Mouse (Mus musculus): ENCODE measurements around the gene Arl3.

Gene Arl3

GRCm38 (mm10) chr19:46572951-46573937 lies at the start of gene Arl3, which contains the start of gene Sfxn2:
Gene Arl3 (minus strand): TSS chr19:46573198.
Gene Sfxn2 (plus strand): TSS chr19:46573365.
- peak; percentile 89 to 92 for DNase-seq

DNA sequence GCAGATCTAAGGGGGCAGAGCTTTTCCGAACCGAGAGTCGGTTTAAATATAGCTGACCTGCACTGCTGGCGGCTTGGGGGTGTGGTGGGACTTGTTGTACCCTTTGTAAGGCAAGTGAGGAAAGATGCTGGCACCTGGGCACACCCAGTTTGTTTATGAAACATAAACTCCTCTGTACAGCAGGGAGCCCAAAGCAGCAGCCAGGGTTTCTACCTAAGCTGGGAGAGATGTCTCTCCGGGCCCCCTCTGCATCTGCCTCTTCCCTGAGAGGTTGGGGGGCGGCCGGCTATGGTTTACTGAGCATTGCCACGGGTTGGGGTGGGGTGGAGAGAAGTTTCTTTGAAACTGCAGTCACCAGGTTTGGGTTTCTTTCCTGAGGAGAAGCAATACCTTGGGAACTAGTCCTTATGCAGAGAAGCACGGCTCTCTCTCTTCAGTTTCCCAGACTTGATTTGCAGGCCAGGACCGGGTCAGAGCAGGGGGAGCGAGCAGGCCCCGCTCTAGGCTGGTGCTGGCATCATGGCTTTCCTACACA lies 49.7 kb upstream of the Arl3 start:
- DNase-seq: no peak

GRCm38 (mm10) chr19:46621236-46622183 lies 48.5 kb upstream of the Arl3 start:
- no peak for DNase-seq

- no peak for DNase-seq
These were observed 47.2 kb upstream of the Arl3 start for GRCm38 (mm10) chr19:46620016-46620808.

- no peak for DNase-seq
These were observed 46.5 kb upstream of the Arl3 start for GRCm38 (mm10) chr19:46619518-46619917.

- no peak for DNase-seq
These were observed 46.0 kb upstream of the Arl3 start for GRCm38 (mm10) chr19:46619001-46619400.

GRCm38 (mm10) chr19:46618322-46618721 lies 45.3 kb upstream of the Arl3 start:
- no peak for DNase-seq

GRCm38 (mm10) chr19:46617361-46617760 lies 44.4 kb upstream of the Arl3 start:
- DNase-seq: no peak

GRCm38 (mm10) chr19:46616378-46616777 lies 43.4 kb upstream of the Arl3 start:
- DNase-seq: no peak

GRCm38 (mm10) chr19:46608158-46608557 lies 35.2 kb upstream of the Arl3 start:
- DNase-seq: no peak

- peak in 1 of 2 experiments; percentile 26 for DNase-seq
These were observed 34.4 kb upstream of the Arl3 start for GRCm38 (mm10) chr19:46607424-46607823.

DNA sequence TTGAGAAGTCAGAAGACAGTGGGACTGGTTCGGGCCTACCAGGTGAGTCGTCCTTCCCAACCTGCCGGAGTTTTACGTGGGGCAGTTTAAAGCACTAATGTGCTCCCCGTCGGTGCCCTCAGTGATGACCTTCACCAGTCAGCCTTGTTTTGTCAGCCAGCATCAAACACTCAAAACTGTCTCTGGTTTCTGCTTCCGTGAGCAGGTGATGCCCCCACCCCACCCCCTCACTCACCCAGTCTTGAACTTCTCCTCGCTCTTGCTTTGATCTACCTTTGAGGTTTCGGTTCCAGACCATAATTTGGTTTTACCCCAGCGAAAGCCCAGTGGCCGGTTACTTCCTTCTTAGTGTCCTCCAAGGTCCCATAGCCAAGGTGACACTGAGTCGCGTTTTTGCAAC lies 33.7 kb upstream of the Arl3 start:
- DNase-seq: no peak

GRCm38 (mm10) chr19:46602406-46602805 lies 29.4 kb upstream of the Arl3 start:
- DNase-seq: no peak

DNA sequence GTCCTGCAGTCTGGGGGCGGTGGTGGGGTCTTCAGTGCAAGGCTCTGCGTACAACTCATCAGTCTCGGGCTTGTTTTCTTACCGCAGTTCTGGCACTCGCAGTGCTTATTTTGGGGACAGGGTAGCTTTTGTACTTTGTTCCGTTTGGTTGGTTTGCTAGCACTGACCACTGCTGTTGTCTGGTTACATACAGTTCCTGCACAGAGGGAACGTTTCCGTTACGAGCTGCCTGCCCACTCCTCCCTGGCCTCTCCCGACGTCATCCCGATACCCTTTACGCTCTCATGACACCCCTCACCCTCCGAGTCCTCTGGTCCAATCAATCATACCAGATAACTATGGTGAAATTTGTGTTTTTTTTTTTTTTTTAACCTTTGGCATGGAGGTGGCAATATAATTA lies 28.5 kb upstream of the Arl3 start:
- DNase-seq: no peak

DNA sequence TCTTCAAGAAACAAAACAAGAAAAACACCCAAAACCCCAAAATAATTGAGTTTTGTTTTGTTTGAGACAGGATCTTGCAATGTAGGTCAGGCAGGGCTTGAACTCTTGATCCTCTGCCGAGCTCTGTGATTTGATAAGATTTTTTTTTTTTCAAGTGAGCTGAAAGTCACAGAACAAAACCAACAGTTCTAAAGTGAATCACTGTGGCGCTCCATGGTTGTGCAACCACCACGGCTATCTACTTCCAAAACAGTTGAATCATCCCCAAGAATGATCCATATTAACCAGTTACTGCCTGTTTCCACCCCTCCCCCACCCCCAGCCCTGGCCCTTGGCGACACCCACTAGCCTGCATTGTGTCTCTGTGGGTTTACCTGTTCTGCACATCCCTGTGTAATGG lies 27.4 kb upstream of the Arl3 start:
- no peak for DNase-seq

DNA sequence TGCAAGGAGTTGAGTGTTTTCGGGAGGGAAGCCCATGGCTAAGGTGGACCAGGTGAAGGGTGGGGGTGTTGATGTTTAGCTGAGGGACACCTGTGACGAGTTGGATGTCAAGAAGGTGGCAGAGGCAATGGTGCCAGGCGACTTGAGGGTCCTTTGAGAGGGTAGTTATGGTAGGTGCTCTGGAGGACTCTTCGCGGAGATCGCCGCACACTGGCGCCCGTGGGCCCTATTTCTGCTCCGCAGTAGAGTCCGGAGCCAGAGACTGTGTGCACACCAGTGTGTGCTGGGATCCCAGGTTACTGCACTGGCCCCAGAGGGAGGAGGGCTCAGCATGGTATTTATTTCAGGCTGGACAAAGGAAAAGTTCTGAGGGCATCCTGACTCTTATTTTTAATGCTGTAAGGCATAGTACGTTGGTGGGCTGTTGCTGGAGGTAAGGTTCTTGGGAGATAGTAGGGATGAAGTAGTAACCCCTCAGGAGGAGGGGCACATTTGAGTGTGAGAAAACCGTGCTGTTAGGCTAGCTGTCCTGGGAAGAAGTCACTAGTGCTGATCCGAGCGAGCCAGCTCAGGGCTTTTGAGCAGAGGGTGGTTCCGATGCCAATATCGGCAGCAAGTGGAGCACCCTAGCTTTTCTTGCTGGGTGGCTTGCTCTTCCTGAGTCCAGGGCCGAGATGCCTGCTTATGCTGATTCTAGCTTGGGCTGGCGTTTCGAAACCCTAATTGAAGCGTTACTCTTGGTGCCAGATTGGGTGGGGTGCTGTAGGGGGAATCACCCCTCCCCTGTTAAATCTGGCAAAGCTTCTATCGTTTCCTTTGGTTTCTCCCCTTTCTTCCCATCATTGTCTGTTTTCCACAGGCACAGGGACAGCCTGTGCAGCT lies 26.6 kb upstream of the Arl3 start:
- DNase-seq: no peak

GRCm38 (mm10) chr19:46598720-46599252 lies 25.8 kb upstream of the Arl3 start, which contains the start of gene Wbp1l:
Gene Wbp1l (plus strand): TSS chr19:46599084.
- peak; percentile 92 to 96 for DNase-seq

- no peak for DNase-seq
These were observed 25.2 kb upstream of the Arl3 start for GRCm38 (mm10) chr19:46598187-46598586.

DNA sequence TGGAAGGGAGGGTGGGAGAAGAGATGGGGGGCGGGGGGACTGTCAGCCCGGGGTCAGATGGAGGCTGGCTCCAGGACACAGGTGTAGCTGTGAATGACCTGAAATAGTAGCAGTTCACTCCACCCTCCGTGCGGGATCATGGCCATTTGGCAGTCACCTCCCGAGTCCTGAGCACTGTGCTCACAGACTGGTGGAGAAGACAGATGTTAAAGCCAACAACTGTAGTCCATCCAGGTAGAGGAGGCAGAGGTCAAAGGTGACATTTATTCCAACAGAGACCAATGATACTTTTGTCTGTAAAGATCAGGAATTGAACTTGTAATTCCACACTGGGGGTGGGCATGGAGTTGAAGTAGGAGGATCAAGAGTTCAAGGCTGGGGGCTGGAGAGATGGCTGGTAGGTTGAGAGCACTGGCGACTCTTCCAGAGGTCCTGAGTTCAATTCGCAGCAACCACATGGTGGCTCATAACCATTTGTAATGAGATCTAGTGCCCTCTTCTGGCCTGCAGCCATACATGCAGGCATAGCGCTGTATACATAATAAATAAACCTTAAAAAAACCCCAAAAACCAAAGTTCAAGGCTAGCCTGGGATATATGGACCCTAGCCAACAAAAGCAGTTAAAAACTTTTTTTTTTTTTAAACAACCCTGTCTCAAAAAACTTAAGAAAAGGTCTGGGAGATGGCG lies 19.9 kb upstream of the Arl3 start:
- no peak for DNase-seq

- no peak for DNase-seq
These were observed 18.6 kb upstream of the Arl3 start for GRCm38 (mm10) chr19:46591575-46591974.

Data from spleen, adult 18-20 months (tissue).